Mouse (Mus musculus): ENCODE measurements around the gene Paf1.
A peak's percentile ranks its signal among the peaks of the same experiment; 100 is the strongest.

GRCm38 (mm10) chr7:28378769-28379651 lies 13.7 kb upstream of the Paf1 start:
- no peak for TF ChIP-seq CTCF (IDR thresholded peaks at IDR 0.05; ENCODE audit: borderline replicate concordance, insufficient read depth, low read depth, low read length)
- peak; percentile 58; the same call in 1 of the 2 replicates for TF ChIP-seq POLR2A (IDR thresholded peaks at IDR 0.05; ENCODE audit: borderline replicate concordance, insufficient read depth, low read length)

Measured in cerebellum, adult 2 months (tissue).